Mouse (Mus musculus): ENCODE measurements around the gene Endou.
A peak's percentile ranks its signal among the peaks of the same experiment; 100 is the strongest.
"Not testable (repeated sequence)": the region's sequence is repeated elsewhere in the genome, so short reads cannot be mapped to it uniquely, and the experiment has no call there.

Endou gene

DNA sequence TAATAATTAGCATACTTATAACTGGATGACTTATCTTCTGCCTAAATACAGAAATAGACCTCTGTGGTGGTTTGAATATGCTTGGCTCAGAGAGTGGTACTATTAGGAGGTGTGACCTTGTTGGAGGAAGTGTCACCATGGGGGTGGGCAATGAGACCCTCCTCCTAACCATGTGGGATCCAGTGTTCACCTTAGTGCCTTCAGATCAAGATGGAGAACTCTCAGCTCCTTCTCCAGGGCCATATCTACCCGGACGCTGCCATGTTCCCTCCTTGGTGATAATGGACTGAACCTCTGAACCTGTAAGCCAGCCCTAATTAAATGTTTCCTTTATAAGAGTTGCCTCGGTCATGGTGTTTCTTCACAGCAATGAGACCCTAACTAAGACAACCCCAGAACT is 53.8 kb downstream of the Endou start:
- DNase-seq: no peak

DNA sequence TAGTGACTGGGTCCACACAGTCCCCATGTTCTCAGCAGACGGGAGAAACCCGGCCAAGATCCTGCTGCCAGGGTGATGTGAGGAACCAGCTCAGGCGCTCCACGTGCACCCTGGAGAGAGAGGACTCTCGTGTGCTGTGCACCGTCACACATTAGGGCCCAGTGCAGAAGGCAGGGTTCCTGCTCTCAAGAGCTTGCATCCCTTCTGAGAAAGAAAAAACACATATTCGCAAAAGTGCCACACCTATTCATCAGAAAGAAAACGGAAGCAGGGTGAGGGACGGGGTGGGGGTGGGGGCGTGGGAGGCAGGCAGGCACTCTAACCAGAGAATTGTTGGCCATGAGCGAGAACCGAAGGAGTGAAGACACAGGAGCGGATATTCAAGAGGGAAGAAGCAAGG is 55.2 kb downstream of the Endou start:
- no peak for DNase-seq

DNA sequence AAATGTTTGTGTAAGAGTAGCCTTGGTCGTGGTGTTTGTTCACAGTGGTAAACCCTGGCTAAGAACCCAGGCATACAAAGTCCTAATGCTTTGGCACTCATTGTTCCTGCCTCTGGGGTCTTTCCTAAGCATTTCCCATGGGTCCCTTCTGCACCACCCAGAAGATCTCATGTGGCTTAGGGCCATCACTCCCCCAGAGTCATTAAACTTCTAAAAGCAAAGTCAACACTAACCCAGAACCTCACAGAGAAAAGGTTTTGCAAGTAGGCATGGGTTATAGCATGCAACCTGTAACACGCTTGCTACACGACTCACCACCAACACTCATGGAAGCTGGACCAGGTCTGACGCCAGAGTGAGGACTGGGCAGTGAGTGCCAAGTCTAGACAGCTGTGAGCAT is 56.7 kb downstream of the Endou start:
- DNase-seq: no peak

DNA sequence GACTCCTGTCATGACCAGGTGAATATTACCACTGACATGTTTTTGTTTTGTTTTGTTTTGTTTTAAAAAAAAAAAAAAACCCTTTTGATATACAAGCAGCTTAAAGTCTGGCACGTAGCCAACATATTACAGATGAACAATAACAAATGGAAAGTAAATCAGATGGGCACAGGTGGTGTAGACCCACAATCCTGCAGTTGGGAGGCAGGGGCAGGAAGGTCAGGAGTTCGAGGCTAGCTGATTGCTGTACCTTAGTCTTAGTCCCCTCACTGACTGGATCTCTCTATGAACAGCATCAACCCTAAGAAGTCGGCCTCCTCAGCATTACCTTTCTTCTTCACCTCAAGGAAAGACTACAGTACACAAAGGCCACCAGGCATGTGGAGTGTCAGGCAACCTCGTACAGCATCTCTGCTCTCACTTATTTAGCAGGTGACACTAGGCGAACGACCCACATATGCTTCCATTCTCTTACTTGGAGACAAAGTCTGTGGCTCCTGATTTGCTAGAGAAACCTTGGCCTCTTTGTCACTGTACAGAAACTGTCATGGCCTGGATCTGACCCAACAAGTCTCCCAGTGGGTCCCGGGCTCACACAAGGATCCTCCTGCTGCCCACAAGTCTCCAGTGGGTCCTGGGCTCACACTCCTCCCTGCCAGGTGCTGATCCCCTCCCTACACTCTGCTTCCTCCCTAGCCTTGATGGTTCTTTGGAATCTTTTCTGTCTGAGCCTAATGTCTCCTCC is 57.7 kb downstream of the Endou start:
- DNase-seq: no peak

DNA sequence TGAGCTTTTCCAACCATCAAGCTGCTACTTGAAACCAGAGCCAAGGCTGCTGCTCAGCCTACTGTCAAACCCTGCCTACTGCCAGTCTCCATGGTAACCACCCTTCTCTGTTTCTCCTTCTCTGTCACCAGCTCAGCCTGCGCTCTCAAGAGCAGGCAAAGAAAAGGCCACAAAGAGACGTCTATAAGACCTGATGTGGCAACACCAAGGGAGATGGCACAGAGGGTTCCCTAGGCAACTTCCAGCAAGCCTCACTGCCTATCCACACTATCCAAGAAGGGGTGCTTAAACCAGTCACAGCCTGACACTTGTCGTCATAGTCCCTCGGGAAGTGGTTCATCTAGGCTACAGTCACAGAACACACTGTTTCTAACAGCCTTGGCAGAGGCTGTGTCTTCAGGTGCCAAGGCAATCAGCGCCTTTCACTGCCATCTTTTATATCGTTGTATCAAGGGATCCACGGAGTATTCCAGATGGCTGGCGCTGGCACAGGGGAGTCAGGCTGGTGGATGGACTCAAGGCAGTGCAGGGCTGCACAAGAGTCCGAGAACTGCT is 58.9 kb downstream of the Endou start:
- no peak for DNase-seq

DNA sequence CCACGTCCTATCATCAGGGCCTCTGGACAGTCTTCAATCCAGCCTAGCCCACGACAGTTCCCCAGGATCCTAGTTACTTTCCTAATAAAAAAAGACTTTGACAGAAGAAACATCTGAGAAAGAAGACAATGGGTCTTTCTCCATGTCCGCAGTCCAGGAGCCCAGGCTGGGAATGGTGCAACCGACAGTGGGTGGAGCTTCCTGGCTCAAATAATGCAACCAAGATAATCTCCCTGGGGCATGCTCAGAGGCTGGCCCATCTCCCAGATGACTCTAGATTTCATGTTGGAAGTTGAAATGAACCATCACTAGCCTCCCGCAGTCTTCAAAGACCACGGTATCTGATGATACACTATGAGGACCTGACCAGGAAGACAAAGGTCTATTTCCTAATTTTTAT is 60.6 kb downstream of the Endou start:
- DNase-seq: no peak

DNA sequence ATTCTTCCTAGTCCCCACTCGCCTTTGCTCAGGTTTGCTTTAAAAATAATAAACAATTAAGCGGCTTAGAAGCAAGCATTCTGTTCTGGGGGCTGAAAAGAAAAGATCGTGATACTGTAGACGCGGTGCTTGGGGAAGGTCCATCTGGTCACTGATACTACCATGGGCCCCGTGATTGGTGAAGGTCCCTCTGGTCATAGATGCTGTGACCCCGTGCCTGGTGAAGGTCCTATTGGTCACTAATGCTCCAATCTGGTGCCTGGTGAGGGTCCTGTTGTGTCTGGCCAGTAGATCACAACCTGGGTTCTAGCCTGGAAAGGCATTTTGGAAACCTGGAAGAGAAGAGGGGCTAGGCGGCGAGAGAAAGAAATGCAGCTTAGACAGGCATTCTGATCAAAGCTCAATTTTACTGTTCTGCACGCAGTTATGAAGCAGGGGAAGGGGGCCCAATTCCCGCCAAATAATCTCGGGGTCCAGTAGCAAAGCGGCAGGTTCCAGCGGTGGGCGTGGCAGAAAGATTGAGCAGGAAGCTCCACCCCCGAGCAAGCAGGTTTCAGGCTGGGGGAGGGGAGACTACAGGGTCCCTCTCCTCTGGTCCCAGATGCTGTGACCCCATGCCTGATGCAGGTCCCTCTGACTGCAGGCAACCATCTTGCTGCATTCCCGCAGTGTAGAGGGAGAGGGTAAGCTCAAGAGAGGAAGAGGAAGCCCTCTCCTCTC is 62.8 kb downstream of the Endou start:
- DNase-seq: not testable (repeated sequence)

DNA sequence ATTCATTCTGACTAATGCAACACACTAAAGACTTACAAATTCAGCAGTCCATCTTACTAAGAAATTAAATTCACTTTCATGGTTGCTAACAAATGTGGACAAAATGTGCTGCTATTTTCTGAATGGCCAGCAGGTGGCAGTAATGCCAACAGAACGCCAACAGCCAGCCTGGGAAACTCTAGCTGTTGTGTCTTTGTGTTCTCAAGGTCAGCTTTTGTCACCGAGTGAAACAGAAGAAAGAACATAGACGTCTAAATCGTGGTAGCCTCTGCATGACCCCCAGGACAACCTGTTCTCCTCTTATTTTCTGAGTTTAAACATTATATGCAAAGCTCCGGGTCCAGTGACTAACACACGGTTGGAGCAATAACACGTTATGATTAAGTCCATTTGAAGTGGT is 63.7 kb downstream of the Endou start:
- DNase-seq: peak; percentile 66 to 74

DNA sequence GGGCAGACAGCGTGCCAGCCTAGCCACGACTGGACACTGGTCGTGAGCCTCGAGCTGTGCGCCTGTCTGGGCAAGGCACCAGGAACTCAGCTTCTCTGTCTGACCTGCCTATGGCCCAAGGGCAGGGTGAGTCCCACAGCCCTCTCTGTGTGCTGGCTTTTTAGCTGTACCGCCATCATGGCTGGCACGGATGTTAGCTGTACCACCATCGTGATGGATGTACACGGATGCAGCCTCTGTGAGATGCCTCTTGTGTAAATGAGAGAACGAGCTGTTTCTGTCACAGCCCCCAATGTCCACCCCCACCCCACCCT is 64.7 kb downstream of the Endou start:
- DNase-seq: no peak

DNA sequence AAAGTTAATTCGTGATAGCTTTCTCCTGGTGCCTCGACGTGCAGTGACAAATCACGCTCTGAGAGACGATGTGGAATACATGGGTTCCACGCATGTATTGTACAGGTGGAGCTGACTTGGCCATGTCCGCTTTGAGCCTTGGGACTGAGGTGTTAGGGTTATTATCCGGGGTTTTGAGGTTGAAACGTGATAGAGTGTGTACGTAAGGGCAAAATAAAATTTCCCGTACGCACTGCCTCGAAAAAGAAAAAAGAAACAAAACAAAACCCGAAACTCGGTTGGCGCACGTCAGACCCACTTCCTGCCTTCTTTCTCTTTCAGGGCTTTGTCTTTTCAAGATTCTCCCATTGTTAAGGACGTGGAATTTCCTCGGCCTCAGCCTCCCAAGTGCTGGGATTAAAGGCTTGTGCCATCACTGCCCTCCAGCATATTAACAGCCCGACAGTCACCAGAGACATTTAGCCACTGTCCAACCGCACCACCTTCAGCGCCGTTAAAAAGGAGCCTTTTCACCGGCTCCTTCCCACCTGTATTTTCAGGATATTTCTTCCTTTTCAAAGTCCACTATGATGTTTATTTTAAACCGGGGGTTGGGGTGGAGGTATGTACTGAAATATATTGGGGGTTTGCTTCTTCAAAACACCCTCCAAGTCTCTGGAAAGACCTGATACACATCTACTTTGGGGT is 65.2 kb downstream of the Endou start:
- DNase-seq: no peak

DNA sequence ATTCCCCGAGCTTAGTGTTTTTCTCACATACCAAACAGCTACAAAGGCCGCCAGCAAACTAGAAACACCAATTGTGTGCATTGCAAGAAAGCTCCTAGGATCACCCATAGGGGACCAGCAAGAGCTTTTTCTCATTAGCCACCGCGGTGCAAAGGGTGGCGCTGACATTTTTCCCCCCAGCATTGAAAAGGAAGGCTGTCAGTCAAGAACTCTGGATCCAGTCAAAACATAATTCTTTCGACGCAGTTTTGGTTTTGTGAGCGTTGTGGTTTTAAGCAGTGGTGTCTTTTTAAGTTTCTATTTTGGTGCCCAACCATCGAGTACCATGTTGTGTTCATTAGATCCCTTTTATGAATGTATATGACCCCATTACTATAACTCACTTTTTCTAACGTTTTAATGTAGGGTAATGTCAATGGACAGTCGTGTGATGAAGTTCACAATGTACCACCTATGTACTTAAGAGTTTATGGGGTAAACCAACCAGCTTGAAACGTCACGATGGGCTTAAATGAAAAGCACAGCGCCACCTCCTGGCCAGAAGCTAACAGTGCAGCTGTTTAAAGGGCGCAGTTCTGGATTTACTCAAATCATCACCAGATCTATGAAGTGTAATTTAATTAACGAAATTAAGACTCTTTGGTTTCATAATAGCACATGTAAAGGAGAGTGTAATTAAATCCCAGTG is 66.0 kb downstream of the Endou start:
- DNase-seq: peak in 1 of 2 experiments; percentile 30

DNA sequence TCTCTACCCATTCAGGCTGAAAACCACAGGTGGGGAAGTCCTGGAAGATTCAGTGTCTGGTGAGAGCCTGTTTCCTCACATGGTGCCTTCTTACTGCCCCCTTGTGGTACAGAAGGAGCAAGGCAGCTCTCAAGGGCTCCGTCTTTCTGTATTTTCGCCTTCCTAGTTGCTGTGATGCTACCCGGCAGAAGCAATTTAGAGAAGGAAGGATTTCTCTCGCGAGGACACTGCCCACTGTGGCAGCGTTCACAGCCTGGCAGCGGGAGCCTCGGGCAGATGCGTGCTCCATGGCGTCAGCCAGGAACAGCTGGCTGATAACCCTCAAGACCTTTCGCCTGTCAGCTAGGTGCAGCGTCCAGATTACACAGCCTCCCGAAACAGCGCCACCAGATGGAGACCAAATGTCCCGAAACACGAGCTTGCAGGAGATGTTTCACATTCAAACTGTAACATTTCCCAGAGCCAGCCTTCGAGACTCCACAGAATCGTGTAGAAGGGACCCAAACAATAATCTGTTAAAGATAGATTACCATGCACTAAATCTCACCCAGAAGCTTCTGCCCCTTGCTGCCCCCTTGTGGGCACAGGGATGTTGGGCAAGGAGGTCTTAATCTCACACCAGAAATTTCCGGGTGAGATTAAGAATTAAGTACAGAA is 67.3 kb downstream of the Endou start:
- peak; percentile 70 to 85 for DNase-seq
